Mouse (Mus musculus) hindbrain, embryonic 12.5 days (tissue): ENCODE results near the gene Eri3. TPM values are rescaled to one million over a fixed set of nuclear protein-coding genes. Genes with fewer than 3 reads are reported as not detected.

Experiments
- ATAC-seq: fragments of 200-750 bp; cut with Nextera tagmentation; 2 replicates; pipeline ENCODE4 v1.8.0; 2017; ENCODE audit warnings: moderate TSS enrichment; ENCODE audit not compliant: low FRiP score
- H3K27ac ChIP-seq: fragments of 300-500 bp; sonication (generic); 2 replicates; pipeline ENCODE4 v1.5.1; 2016; ENCODE audit warnings: mild to moderate bottlenecking
- H3K27me3 ChIP-seq: fragments of 300-500 bp; sonication (generic); 2 replicates; pipeline ENCODE4 v1.6.1; 2016; ENCODE audit warnings: mild to moderate bottlenecking
- H3K36me3 ChIP-seq: fragments of 300-500 bp; sonication (generic); 2 replicates; pipeline ENCODE4 v1.6.1; 2016; ENCODE audit warnings: mild to moderate bottlenecking
- H3K4me1 ChIP-seq: fragments of 300-500 bp; sonication (generic); 2 replicates; pipeline ENCODE4 v1.6.1; 2016
- H3K4me2 ChIP-seq: fragments of 300-500 bp; sonication (generic); replicated peaks from 2 replicates; pipeline ENCODE4 v1.6.1; 2016; ENCODE audit warnings: mild to moderate bottlenecking
- H3K4me3 ChIP-seq: fragments of 300-500 bp; sonication (generic); 2 replicates; pipeline ENCODE4 v1.5.1; 2016; ENCODE audit warnings: mild to moderate bottlenecking
- H3K9ac ChIP-seq: fragments of 300-500 bp; sonication (generic); 2 replicates; pipeline ENCODE4 v1.6.1; 2016; ENCODE audit warnings: mild to moderate bottlenecking, moderate library complexity
- H3K9me3 ChIP-seq: fragments of 300-500 bp; sonication (generic); replicated peaks from 2 replicates; pipeline ENCODE4 v1.6.1; 2016; ENCODE audit warnings: mild to moderate bottlenecking
- WGBS: fragments of 180-500 bp; shearing (Covaris S2); methylation state at CpG from one replicate; pipeline ENCODE4 v1.1.7; 2016; 5-methylcytosine and 5-hydroxymethylcytosine counted together
- polyA plus RNA-seq: library from polyadenylated mRNA; unstranded; fragments of >200 nt; fragmentation: Nextera tagmentation; extraction: Ambion mirVana; gene quantifications from 2 replicates; pipeline ENCODE4 v1.2.1, GENCODE M21; 2016

Eri3 gene
- polyA plus RNA-seq, 1 experiment from 2014 or later = 178 TPM

- H3K4me1 ChIP-seq = peaks cover 23% of the 10 kb centered on the region
- H3K9me3 ChIP-seq = no peaks in the 10 kb centered on the region
- 93% methylated on average over 7 of the region's 7 CpGs for whole genome bisulfite sequencing
- no peak overlapping the region for H3K27ac ChIP-seq
- H3K36me3 ChIP-seq = peaks cover 3% of the 10 kb centered on the region; the same call in 1 of the 2 replicates
- H3K4me2 ChIP-seq = no peak overlapping the region
- no peak overlapping the region for H3K9ac ChIP-seq
- no peaks in the 10 kb centered on the region for H3K27me3 ChIP-seq
- ATAC-seq = no peak
- no peak overlapping the region for H3K4me3 ChIP-seq
Observed at GRCm38 (mm10) chr4:117634642-117635041, 84.5 kb downstream of the Eri3 start.

GRCm38 (mm10) chr4:117636152-117636551, 86.0 kb downstream of the Eri3 start:
- H3K27ac ChIP-seq = peak overlapping the region; percentile 71
- no peak for ATAC-seq
- 93% methylated on average over 4 of the region's 4 CpGs for WGBS

GRCm38 (mm10) chr4:117636891-117637613, 86.9 kb downstream of the Eri3 start:
- ATAC-seq = peak; percentile 78
- H3K27me3 ChIP-seq = no peaks in the 10 kb centered on the region
- H3K9me3 ChIP-seq = no peaks in the 10 kb centered on the region
- peaks cover 8% of the 10 kb centered on the region for H3K36me3 ChIP-seq
- 58% methylated on average over 22 of the region's 22 CpGs for WGBS
- peak overlapping the region; percentile 25; the same call in 1 of the 2 replicates for H3K9ac ChIP-seq
- peak overlapping the region; percentile 71 for H3K27ac ChIP-seq
- no peak overlapping the region for H3K4me3 ChIP-seq
- no peak overlapping the region for H3K4me2 ChIP-seq
- peaks cover 11% of the 10 kb centered on the region for H3K4me1 ChIP-seq

More at GRCm38 (mm10) chr4:117636152-117636551, 86.0 kb downstream of the Eri3 start:
- Histone ChIP-seq H3K36me3 (peaks cover 5% of the 10 kb centered on the region), H3K4me3 (no peak overlapping the region), H3K9ac (no peak overlapping the region), H3K27me3 (no peaks in the 10 kb centered on the region), H3K4me1 (peaks cover 11% of the 10 kb centered on the region), H3K4me2 (no peak overlapping the region), H3K9me3 (no peaks in the 10 kb centered on the region)

DNA sequence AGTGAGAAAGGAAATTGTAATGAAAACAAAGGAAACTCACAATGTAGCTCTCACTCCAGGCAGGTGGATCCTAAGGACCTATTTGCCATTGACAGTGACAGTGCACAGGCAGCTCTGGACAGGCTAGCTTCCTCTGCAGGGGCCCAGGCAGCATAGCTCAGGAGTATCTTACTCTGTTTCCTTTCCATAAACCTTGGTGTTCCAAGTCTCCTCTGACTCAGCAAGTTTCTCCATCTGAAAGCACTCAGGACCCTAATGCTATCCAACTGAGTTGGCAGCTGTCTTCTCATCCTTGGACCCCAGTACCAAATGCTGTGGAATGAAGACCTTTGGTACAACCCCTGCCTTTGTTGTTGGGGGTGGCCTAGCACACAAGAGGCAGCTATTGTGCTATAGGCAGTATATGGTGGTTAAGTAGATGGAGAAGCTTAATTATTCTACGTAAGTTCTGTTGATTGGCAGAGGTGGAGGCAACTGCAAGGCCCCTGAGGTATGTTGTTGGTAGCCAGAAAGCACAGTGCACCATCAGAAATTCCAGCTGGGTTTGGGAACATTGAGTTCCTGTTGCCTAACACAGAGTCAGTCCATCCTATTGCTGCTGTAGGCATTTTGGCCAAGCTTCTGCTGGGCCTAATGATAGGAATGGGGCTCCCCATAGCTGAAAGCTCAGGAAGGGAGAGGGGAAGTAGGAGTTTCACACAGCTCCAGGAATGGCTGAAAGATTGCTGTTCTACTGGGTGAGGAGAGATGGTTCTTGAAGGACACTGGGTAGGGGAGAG, 90.9 kb downstream of the Eri3 start:
- H3K9ac ChIP-seq = no peak overlapping the region
- H3K36me3 ChIP-seq = peaks cover 5% of the 10 kb centered on the region; the same call in 1 of the 2 replicates
- H3K4me1 ChIP-seq = peaks cover 33% of the 10 kb centered on the region
- no peak overlapping the region for H3K4me3 ChIP-seq
- H3K9me3 ChIP-seq = no peaks in the 10 kb centered on the region
- H3K27ac ChIP-seq = no peak overlapping the region
- no peaks in the 10 kb centered on the region for H3K27me3 ChIP-seq
- WGBS = 96% methylated on average over 1 of the region's 1 CpGs
- no peak overlapping the region for H3K4me2 ChIP-seq
- ATAC-seq = no peak

- no peak overlapping the region for H3K27ac ChIP-seq
- no peak overlapping the region for H3K4me2 ChIP-seq
- no peak overlapping the region for H3K4me3 ChIP-seq
- no peak for ATAC-seq
- peaks cover 5% of the 10 kb centered on the region; the same call in 1 of the 2 replicates for H3K36me3 ChIP-seq
- H3K27me3 ChIP-seq = no peaks in the 10 kb centered on the region
- 88% methylated on average over 1 of the region's 1 CpGs for WGBS
- H3K9me3 ChIP-seq = no peaks in the 10 kb centered on the region
- peaks cover 35% of the 10 kb centered on the region for H3K4me1 ChIP-seq
- no peak overlapping the region for H3K9ac ChIP-seq
Observed at GRCm38 (mm10) chr4:117641804-117642203, 91.6 kb downstream of the Eri3 start.

- ATAC-seq = peak; percentile 90
- no peak overlapping the region for H3K4me3 ChIP-seq
- peak overlapping the region; percentile 32 for H3K4me2 ChIP-seq
- peaks cover 59% of the 10 kb centered on the region for H3K4me1 ChIP-seq
- no peaks in the 10 kb centered on the region for H3K9me3 ChIP-seq
- no peak overlapping the region; the same call in 1 of the 2 replicates for H3K9ac ChIP-seq
- WGBS = 33% methylated on average over 22 of the region's 22 CpGs
- H3K27ac ChIP-seq = peak overlapping the region; percentile 93
- no peaks in the 10 kb centered on the region for H3K27me3 ChIP-seq
- H3K36me3 ChIP-seq = peaks cover 5% of the 10 kb centered on the region; the same call in 1 of the 2 replicates
Observed at GRCm38 (mm10) chr4:117645031-117645435, 94.9 kb downstream of the Eri3 start.

DNA sequence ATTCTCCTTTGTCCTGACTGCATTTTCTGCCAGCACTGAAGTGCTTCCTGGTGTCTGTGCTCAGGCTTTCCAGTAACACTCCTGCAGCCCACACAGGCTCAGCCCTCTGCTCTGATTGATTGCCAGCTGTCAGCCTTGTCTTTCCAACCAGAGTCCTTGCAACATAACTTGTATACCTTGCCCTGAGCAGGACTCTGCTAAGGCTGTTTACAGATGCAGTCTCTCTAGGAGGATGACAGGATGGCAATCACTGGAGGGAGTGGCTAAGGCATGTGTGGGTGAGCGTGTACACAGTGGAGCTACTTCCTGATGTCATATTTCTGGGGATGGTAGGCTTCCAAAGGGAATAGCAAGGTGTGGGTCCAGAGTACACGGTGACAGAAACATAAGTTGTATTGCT, 95.7 kb downstream of the Eri3 start:
- Histone ChIP-seq H3K9me3 (no peaks in the 10 kb centered on the region), H3K4me3 (no peak overlapping the region), H3K9ac (peak overlapping the region; percentile 35; the same call in 1 of the 2 replicates), H3K4me1 (peaks cover 59% of the 10 kb centered on the region), H3K27me3 (no peaks in the 10 kb centered on the region), H3K27ac (peak overlapping the region; percentile 93), H3K4me2 (peak overlapping the region; percentile 32; the same call in 1 of the 2 replicates), H3K36me3 (peaks cover 5% of the 10 kb centered on the region; the same call in 1 of the 2 replicates)
- 72% methylated on average over 2 of the region's 2 CpGs for WGBS
- ATAC-seq = peak; percentile 26; the same call in 1 of the 2 replicates

GRCm38 (mm10) chr4:117646496-117646895, 96.3 kb downstream of the Eri3 start:
- ATAC-seq = 0 out of 2 replicates have a peak, but pooled peaks have one; percentile 7
- H3K36me3 ChIP-seq = no peaks in the 10 kb centered on the region
- no peaks in the 10 kb centered on the region for H3K27me3 ChIP-seq
- H3K9me3 ChIP-seq = no peaks in the 10 kb centered on the region
- 59% methylated on average over 8 of the region's 8 CpGs for WGBS
- H3K4me1 ChIP-seq = peaks cover 60% of the 10 kb centered on the region
- H3K4me2 ChIP-seq = no peak overlapping the region
- H3K4me3 ChIP-seq = no peak overlapping the region
- H3K9ac ChIP-seq = no peak overlapping the region
- H3K27ac ChIP-seq = peak overlapping the region; percentile 93

DNA sequence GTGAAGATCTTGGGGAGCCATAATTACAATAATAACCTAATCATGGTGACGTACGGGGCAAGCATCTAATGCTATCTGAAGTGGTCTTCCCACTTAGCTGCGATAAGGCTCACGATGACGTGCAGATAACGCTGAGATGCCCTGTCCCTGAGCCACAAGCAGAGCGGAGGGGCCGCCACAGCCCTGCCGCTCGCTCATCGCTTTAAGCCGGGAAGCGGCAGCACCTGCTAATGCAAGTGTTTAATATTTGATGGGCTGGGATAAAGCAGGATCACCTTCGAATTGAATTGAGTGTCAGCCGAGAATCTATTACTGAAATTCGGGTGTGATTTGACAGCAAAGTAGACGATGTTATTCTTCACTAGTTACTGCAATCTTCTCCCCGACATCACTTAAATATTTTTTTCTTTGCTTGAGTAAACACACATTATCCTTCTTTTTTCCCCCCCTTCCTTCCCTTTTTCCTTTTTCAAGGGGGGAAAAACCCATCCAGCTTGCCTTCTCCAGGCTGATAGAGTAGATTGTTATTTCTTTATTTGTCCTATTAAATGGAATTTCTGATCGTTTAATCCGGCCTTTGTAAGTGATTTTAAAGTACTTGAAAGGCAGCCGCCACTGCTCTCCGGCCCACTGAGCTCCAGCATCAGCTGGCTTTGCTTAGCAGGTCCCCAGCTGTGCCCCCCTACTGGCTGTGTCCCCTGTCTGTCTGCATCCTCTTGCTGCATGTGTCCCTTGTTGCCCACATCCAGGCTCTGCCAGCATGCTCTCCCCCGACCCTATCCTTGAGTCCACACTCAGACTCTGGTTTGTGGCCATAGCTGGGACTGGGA, 97.0 kb downstream of the Eri3 start:
- H3K9me3 ChIP-seq = no peaks in the 10 kb centered on the region
- peaks cover 66% of the 10 kb centered on the region for H3K4me1 ChIP-seq
- 47% methylated on average over 23 of the region's 23 CpGs for WGBS
- no peak overlapping the region for H3K4me2 ChIP-seq
- peak overlapping the region; percentile 20; the same call in 1 of the 2 replicates for H3K9ac ChIP-seq
- peak overlapping the region; percentile 93 for H3K27ac ChIP-seq
- H3K4me3 ChIP-seq = no peak overlapping the region
- no peaks in the 10 kb centered on the region for H3K27me3 ChIP-seq
- ATAC-seq = no peak
- no peaks in the 10 kb centered on the region for H3K36me3 ChIP-seq

DNA sequence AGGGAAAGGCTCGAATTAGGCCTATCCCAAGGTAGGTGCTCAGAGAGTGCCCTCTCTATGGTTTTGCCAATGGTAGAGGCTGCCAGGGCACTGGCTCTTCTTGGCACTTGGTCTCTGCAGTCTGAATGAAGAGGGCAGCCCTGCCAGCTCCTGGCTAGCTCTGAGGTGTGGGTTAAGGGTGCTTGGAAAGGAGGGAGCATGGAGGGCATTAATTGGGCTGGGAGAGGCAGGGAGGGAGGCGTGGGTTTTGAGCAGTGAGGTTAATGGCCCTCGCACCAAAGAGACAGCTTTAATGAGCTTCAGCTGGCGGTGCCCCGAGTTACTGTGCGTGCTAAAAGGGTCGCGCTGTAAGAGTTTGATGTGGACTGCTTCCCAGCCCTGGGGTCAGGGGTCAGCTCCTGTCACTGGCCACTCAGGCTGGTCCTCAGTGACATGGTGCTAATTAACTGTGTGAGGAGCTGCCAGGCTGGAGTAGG, 101.5 kb downstream of the Eri3 start:
- no peak overlapping the region for H3K27ac ChIP-seq
- H3K4me1 ChIP-seq = peaks cover 71% of the 10 kb centered on the region
- ATAC-seq = no peak

DNA sequence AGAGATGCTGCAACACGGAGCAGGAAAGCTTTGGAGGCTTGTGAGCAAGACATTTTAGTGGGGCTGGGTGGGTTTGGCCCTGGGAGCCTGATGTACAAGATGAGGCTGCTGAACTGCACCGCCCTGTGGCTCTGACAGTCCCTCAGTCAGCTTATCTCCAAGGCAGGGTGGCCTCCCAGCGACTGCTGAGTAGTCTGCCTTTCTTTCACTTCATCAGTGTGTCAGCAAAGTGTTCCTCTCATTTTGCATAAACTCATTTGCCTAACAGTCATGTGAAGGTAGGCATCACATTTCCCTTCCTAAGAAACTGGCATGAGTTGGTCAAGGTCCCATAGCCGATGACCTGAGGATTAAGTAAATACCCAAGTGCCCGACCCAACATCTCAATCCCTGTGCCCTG, 102.6 kb downstream of the Eri3 start:
- no peak for ATAC-seq
- Histone ChIP-seq H3K9me3 (no peaks in the 10 kb centered on the region), H3K9ac (no peak overlapping the region), H3K36me3 (no peaks in the 10 kb centered on the region), H3K4me2 (no peak overlapping the region), H3K27me3 (no peaks in the 10 kb centered on the region), H3K4me3 (no peak overlapping the region), H3K27ac (no peak overlapping the region), H3K4me1 (peaks cover 71% of the 10 kb centered on the region)
- 55% methylated on average over 5 of the region's 5 CpGs for WGBS

More for the DNA sequence above, 101.5 kb downstream of the Eri3 start:
- Histone ChIP-seq H3K4me3 (no peak overlapping the region), H3K9me3 (no peaks in the 10 kb centered on the region), H3K36me3 (no peaks in the 10 kb centered on the region), H3K27me3 (no peaks in the 10 kb centered on the region), H3K4me2 (no peak overlapping the region), H3K9ac (no peak overlapping the region)
- 26% methylated on average over 8 of the region's 8 CpGs for WGBS
